Mouse (Mus musculus) right cerebral cortex, postnatal 4 days (tissue): ENCODE data around the gene Igf1r.
"Not testable (repeated sequence)": the region's sequence is repeated elsewhere in the genome, so short reads cannot be mapped to it uniquely, and the experiment has no call there.

Experiments used
- DNase-seq: peaks from one replicate; pipeline ENCODE4 v3.0.0-alpha.2; 2022

Igf1r gene

DNA sequence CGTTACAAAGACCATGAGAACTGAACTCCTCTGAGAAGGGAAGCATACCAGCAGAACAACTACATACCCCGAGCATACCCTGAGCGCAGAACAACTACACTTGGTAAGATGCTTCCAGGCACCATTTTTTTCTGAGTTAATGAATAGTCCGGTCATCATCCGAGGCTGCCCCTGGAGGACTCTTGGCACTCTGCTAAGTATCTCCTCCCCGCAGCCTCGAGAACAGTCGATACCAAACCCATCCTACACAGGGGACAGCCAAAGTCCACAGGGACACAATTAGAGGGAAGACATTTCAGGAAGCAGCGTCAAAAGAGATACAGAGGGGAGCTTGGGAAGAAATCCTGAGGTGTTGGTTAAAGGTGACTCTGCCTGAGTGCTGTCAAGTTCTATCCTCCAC is 288.6 kb downstream of the Igf1r start:
- DNase-seq = no peak

DNA sequence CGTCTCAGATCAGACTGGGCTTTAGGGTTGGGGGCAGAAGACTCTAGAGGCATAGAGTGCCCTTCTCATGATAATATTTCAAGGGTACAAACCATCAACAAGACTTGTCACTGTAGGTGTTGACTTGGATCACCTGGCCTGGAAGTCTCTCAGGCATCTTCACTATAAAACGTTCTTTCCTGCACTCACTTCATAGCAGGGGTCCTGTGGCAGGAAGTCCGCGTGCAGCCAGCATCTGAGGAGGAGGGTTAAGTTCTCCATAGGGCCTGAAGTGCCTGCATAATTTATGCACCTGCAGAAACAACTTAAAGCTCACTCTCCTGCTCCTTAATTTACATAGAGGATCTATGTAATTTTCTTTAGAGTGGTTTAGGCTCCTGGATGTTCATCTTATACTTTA is 293.1 kb downstream of the Igf1r start:
- DNase-seq = no peak

GRCm38 (mm10) chr7:68246249-68246648 is 293.6 kb downstream of the Igf1r start:
- no peak for DNase-seq

- DNase-seq = no peak
These were observed 297.8 kb downstream of the Igf1r start for GRCm38 (mm10) chr7:68250411-68250810.

DNA sequence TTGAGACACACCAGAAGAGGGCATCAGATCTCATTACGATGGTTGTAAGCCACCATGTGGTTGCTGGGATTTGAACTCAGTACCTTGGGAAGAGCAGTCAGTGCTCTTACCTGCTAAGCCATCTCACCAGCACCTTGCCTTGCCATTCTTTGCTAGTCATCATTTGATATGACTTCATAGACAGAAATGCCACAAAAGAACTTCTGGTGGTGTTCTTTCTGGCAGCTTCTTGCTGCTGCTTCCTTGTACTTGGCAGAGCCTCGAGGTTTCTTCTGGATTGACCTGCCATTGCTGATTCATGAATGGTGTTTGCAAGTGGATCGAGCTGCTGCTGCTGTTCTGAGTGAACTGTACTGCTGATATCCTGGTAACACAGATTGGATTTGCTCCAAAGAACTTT is 298.3 kb downstream of the Igf1r start:
- no peak for DNase-seq

DNA sequence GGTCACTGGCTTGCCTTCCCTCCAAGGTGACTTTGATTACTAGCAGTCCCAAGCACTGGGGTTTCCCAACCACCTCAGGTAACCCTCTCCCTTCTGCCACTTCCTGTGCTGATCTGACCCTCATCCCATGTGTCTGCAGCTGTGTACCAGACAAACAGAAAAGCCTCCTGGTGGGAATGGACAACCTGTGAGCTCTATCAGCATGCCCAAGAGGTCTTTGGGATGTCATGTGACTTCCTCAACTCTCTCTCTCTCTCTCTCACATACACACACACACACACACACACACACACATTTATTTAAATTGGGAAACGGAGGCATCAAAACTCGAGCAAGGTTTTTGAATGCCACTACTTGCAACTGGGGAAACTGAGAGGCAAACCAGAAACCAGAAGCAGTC is 305.1 kb downstream of the Igf1r start:
- DNase-seq = no peak

DNA sequence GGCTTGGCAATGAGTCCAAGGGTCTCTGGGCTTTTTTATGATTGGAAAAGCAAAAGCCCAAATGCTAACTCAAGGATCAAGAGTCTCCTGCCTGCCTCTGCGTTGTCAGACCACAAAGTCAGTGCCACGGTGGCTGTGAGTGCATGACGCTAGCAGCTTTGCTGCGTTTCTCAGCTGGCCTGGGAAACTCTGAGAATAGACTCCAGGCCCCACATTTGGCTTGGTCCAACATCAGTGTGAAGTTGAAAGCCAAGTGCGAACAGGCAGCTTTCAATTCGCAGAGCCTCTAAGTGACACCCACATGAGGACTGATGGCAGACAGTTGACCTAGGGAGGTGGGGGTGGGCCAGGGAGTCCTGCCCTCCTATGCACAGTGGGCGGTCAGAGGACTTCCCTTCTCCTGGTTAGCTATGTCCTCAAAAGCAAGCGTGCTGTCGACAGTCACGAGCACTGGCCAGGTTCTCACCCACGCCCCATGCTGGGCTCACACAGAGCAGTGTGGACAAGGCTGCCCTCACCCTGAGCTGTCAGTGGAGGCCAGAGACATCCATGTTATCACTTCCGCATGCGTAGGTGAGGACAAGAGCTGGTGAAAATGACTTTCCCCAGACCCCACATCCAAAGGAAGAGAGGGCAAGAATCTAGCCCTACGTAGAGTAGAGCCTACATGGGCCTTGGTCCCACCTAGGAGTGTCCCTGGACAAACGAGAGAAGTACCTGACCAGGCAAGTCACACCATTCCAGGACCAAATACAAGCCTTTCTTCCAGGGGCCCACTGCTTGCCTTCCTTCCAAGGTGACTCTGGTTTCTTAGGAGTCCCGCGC is 305.9 kb downstream of the Igf1r start:
- no peak for DNase-seq

DNA sequence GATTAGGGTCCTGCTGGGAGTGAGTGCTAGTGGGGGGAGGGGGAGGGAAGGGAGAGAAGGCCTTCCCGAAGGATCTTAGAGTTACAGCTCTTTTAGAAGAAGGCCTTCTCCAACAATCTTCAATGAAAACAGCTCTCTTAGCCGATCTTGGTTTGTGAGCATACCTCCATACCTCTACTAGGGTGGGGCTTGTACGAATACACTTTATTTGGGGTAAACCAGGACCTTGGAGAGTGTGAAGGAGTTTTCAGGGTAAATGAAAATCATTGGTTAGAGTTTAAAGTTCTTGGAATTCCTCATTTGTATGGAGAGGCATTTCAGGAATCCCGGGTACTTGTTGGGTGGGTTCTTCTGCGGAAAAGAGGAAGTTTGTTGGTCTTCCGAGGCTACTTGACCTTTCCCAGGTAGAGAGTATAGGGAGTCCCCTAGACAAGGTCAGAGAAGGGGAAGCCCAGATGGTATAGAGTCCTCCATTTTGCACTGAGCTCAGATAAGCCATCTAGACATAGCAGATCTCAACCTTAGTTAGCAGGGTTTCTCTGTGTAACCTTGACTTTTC is 307.0 kb downstream of the Igf1r start:
- DNase-seq = no peak

DNA sequence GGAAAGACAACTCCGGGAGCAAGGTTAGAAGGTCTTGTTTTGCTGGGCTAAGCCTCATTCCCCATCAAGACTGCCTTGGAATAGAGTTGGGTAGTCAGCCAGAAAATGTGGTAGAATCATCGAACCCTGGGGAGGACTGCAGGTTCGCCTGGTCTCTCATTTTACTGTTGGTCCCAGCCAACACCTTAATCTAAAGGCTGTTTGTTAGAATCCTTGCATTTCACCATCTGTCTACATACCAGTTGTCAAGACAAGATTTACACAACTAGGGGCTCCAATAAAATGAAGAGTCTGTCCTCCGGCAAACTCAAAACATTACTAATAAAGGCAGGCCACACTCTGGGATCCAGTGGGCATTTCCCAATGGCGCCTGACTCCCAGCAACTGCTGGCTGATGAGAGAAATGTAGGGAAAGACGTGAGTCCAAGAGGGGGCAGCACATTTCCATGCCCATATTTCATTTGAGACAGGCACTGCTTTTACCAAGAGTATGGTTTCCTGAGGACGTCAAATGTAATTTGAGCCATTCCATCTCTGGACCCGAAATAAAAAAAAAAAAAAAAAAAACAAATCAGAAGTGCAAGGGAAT is 310.1 kb downstream of the Igf1r start:
- no peak for DNase-seq

DNA sequence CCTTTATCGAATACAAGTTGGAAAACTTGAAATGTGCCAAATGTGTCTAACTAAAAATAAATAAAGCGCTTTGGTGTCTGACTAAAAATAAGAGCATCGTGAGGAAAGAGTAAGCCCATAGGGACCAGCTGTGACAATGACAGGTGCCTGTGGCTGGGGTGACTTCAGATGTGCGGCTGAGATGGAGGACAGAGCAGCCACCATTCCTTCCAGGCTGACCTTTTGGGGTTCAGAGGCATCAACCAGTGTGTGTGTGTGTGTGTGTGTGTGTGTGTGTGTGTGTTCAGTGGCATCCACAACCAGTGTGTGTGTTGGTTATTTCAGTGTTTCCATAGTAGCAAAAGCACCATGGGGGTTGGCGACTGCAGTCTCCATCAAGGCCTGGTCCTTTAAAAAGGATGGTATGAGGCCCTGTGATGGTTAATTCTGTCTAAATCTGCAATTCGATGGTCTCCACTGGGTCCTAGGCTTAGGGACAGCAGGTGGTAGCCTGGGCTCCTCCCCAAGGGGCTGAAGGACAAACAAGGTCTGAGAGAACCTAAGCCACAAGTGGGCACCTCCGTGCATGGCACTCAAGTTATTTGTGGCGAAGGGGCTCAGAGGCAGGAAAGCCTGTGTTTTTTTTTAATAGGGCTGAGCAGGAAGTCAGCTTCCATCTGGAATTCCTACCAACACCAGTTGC is 310.9 kb downstream of the Igf1r start:
- DNase-seq = no peak

DNA sequence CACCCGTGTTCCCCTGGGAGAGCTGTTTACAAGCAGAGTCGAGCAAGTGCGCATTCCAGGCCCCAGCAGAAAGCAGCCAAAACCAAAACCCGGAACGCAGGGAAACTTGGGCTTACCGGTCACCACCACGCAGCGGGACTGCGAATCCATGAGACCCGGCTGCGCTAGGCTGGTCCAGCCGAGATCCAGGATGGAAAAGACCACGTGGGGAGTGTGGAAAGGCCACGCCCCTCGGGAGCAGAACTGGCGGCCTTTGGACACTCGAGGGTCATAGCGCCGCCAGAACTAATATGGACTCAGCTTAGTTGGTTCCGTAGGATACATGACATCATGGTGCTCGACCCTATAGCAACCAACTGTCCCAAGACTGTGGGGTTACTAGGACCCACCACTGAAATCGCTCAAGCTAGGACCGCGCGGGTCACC is 311.4 kb downstream of the Igf1r start, which contains the start of gene Pgpep1l:
Pgpep1l (minus strand) TSS at position 206 of the 426 bp plus-strand sequence.
- peak; percentile 19 for DNase-seq

DNA sequence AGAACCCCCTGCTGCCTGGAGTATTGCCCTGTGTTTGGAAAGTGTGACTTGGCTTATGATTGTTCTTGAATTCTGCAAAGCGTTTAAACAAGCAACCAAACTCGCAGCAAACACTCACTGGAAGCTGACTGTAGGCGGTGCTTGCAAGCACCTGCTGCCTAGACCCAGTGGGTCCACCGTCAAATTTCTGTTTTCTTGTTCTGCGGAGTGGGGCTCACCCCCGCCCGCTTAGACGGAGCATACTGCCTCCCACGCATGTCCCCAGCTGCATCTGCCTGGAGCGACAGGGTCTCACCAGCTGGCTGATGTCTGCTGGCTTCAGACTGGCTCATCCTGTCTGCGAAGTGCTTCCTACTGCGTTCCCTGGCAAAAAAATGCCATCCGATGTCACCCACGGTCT is 311.9 kb downstream of the Igf1r start:
- peak; percentile 35 for DNase-seq

GRCm38 (mm10) chr7:68265391-68265790 is 312.8 kb downstream of the Igf1r start:
- DNase-seq = no peak

DNA sequence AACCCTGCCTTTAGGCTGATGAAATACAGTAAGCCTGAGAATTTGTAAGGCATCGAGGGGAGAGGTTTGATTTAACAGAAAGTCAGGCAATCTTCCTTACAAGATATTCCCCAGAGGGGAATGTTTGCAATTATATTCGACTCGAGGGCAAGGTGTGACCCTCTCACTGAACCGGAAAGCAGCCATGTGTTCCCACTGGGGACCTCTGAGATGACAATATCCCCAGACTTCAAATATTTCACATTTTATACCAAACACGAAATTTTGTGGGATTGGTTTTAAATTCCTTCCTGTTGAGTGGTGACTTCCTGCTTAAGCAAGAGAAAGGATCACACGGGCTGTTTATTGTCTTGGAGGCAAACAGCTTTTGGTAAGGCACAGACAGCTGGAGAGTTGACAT is 314.1 kb downstream of the Igf1r start:
- no peak for DNase-seq

- no peak for DNase-seq
These were observed 317.9 kb downstream of the Igf1r start for GRCm38 (mm10) chr7:68270551-68270950.

DNA sequence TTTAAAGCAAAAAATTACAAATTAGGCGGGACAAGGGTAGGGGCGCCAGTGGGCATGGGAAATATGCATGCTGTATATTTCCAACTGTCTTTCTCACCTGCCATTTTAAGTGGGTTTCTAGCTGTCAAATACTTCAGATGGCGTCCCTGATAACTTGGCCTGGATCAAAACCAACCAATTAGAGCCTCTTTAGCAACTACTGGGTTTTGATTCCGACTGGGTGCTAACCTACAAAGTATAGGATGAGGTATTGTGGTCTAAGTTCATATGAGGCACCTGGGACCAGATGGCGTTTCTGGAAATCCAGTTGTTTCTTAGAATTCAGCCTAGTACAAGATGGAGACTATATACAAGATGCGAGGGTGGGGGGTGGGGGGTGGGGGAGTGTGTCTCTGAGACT is 319.2 kb downstream of the Igf1r start:
- no peak for DNase-seq

GRCm38 (mm10) chr7:68272607-68273006 is 320.0 kb downstream of the Igf1r start:
- DNase-seq = no peak

- no peak for DNase-seq
These were observed 320.9 kb downstream of the Igf1r start, which contains the start of gene Fam169b for GRCm38 (mm10) chr7:68273515-68273914. Fam169b (plus strand) TSS chr7:68273839.

DNA sequence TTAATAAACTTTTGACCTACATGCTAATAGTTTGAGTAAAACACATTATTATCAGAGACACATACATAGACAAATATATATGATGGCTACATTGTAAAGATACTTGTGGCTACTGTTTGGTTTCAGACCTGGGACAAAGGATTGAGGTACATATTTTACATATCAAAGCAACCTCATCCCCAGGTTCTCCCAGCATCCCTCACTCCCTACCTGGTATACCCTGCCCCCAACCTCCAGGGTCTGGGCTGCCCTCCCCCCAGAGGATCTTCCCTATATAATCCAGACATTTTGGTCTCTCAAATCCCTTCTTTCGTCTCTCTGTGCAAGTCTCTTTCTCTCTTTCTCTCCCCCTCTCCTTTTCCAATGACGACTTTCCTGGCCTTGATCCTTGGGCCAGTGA is 321.6 kb downstream of the Igf1r start:
- DNase-seq = no peak

GRCm38 (mm10) chr7:68274951-68275350 is 322.3 kb downstream of the Igf1r start:
- no peak for DNase-seq

GRCm38 (mm10) chr7:68275445-68275837 is 322.8 kb downstream of the Igf1r start:
- not testable (repeated sequence) for DNase-seq

DNA sequence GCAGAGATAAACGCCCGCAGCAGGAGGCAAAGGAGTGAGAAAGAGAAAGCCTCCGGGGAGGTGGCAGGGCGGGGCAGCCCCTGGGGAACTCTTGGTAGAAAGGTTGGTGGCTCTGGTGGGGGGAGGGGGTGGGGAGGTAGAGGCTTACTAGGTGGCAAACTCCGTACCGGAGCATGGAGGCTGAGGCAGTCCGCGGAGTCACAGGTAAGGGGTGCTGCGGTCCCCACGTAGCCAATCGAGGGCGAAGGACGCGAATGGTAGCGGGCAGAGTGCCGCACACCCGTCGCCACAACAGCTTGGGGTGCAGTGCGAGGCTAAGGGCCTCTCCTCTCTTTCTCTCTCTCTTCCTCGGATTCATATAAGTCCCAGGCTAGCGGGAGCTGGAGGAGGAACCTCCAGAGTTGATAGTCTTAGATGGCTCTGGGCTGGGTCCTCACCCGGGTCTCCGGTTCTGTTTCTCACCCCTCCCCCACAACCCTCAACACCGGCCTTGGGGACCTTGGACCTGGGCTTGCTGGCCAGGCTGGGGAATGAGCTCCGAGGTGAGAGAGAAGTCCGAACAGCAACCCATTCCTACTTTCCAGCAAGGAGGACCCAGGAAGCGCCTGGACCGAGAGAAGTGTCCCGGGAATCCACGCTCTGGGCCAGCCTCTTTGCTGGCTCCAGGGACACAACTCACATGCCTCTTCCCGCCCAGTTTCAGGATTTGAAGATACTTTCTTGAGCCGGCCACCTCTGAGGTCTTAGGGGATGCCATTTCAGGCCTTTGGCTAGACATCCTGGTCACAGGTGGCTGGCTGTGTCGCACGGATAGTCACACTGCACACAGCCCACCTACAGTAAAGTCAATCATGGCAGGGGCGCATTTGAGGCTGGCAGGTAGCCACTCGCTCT is 323.5 kb downstream of the Igf1r start:
- no peak for DNase-seq
